Mouse (Mus musculus): ENCODE measurements around the gene Coro1b.

GRCm38 (mm10) chr19:4118350-4118749, 30.1 kb upstream of the Coro1b start:
- no peak for TF ChIP-seq EP300 (IDR thresholded peaks at IDR 0.05; ENCODE audit: low read depth)
- TF ChIP-seq CTCF (IDR thresholded peaks at IDR 0.05; ENCODE audit: low read depth), result no peak

Data from liver, postnatal 0 days (tissue).